Mouse (Mus musculus) bone marrow macrophage, adult 2 months (primary cell): ENCODE data around the gene Trmt1. TPM values are rescaled to one million over a fixed set of nuclear protein-coding genes. Genes with fewer than 3 reads are reported as not detected.

Source experiments
- H3K27ac ChIP-seq: 2 replicates; pipeline ENCODE4 v1.5.1; 2012; ENCODE audit warnings: low read depth, low read length; ENCODE audit not compliant: insufficient read depth
- H3K4me1 ChIP-seq: 2 replicates; pipeline ENCODE4 v1.6.1; 2012; ENCODE audit warnings: low read length; ENCODE audit not compliant: control insufficient read depth, insufficient read depth
- H3K4me3 ChIP-seq: 2 replicates; pipeline ENCODE4 v1.5.1; 2012; ENCODE audit warnings: mild to moderate bottlenecking, low read length, moderate library complexity; ENCODE audit not compliant: insufficient read depth
- CTCF ChIP-seq: IDR thresholded peaks from 2 replicates; pipeline ENCODE4 v1.5.1; 2012; ENCODE audit warnings: low read depth, mild to moderate bottlenecking, low read length, moderate library complexity
- POLR2A ChIP-seq: IDR thresholded peaks from 2 replicates; pipeline ENCODE4 v1.6.1; 2012; ENCODE audit warnings: mild to moderate bottlenecking, low read depth, low read length, borderline replicate concordance
- polyA plus RNA-seq: library from polyadenylated mRNA; stranded (reverse); fragments of >200 nt; gene quantifications from 2 replicates; pipeline ENCODE4 v1.2.4, GENCODE M21; 2012; ENCODE audit not compliant: missing spikeins, insufficient read depth, insufficient read length

Trmt1 gene
- polyA plus RNA-seq, 1 experiment = 46.8 TPM

GRCm38 (mm10) chr8:84731371-84732177 lies 45.5 kb downstream of the Trmt1 start:
- Histone ChIP-seq H3K4me3 (no peak overlapping the region), H3K27ac (no peak overlapping the region), H3K4me1 (no peaks in the 10 kb centered on the region)
- TF ChIP-seq CTCF (no peak), POLR2A (no peak)

- no peaks in the 10 kb centered on the region for H3K4me1 ChIP-seq
- no peak overlapping the region for H3K4me3 ChIP-seq
- no peak for TF ChIP-seq POLR2A
- no peak for TF ChIP-seq CTCF
- H3K27ac ChIP-seq = no peak overlapping the region
These were observed 46.4 kb downstream of the Trmt1 start for GRCm38 (mm10) chr8:84732545-84732944.

- Histone ChIP-seq H3K27ac (no peak overlapping the region), H3K4me3 (no peak overlapping the region), H3K4me1 (peaks cover 3% of the 10 kb centered on the region)
- TF ChIP-seq POLR2A (no peak), CTCF (no peak)
These were observed 46.9 kb downstream of the Trmt1 start for GRCm38 (mm10) chr8:84732996-84733395.

- Histone ChIP-seq H3K27ac (no peak overlapping the region), H3K4me3 (no peak overlapping the region), H3K4me1 (peaks cover 5% of the 10 kb centered on the region)
- TF ChIP-seq POLR2A (no peak), CTCF (no peak)
These were observed 47.9 kb downstream of the Trmt1 start for GRCm38 (mm10) chr8:84733959-84734358.

GRCm38 (mm10) chr8:84734680-84735079 lies 48.6 kb downstream of the Trmt1 start:
- Histone ChIP-seq H3K27ac (no peak overlapping the region), H3K4me1 (peaks cover 7% of the 10 kb centered on the region), H3K4me3 (no peak overlapping the region)
- TF ChIP-seq POLR2A = no peak
- no peak for TF ChIP-seq CTCF

GRCm38 (mm10) chr8:84735597-84735996 lies 49.5 kb downstream of the Trmt1 start:
- Histone ChIP-seq H3K4me1 (peaks cover 7% of the 10 kb centered on the region), H3K27ac (no peak overlapping the region), H3K4me3 (no peak overlapping the region)
- TF ChIP-seq POLR2A (no peak), CTCF (no peak)

- Histone ChIP-seq H3K4me1 (peaks cover 7% of the 10 kb centered on the region), H3K4me3 (no peak overlapping the region), H3K27ac (no peak overlapping the region)
- TF ChIP-seq POLR2A = no peak
- no peak for TF ChIP-seq CTCF
These were observed 50.4 kb downstream of the Trmt1 start for GRCm38 (mm10) chr8:84736521-84736920.

- H3K4me1 ChIP-seq = peaks cover 7% of the 10 kb centered on the region
- H3K4me3 ChIP-seq = no peak overlapping the region
- TF ChIP-seq POLR2A (no peak), CTCF (peak; percentile 94)
- H3K27ac ChIP-seq = no peak overlapping the region
These were observed 51.5 kb downstream of the Trmt1 start for GRCm38 (mm10) chr8:84737608-84738007.

GRCm38 (mm10) chr8:84738266-84738665 lies 52.2 kb downstream of the Trmt1 start:
- Histone ChIP-seq H3K27ac (no peak overlapping the region), H3K4me3 (no peak overlapping the region), H3K4me1 (peaks cover 8% of the 10 kb centered on the region)
- TF ChIP-seq CTCF (no peak), POLR2A (no peak)

- TF ChIP-seq CTCF (no peak), POLR2A (no peak)
- H3K27ac ChIP-seq = no peak overlapping the region
- peaks cover 13% of the 10 kb centered on the region for H3K4me1 ChIP-seq
- no peak overlapping the region for H3K4me3 ChIP-seq
These were observed 52.8 kb downstream of the Trmt1 start for GRCm38 (mm10) chr8:84738715-84739400.
